Mouse (Mus musculus) E14TG2a.4 (cell line): Measurements from ENCODE around the gene Htatip2.

Source experiments
- CTCF ChIP-seq: conservative IDR thresholded peaks from 2 replicates; pipeline ENCODE4 v1.5.1; 2014; ENCODE audit warnings: low read length
- POU5F1 ChIP-seq: IDR thresholded peaks from 2 replicates; pipeline ENCODE4 v1.6.1; 2014; ENCODE audit warnings: low read length, borderline replicate concordance

DNA sequence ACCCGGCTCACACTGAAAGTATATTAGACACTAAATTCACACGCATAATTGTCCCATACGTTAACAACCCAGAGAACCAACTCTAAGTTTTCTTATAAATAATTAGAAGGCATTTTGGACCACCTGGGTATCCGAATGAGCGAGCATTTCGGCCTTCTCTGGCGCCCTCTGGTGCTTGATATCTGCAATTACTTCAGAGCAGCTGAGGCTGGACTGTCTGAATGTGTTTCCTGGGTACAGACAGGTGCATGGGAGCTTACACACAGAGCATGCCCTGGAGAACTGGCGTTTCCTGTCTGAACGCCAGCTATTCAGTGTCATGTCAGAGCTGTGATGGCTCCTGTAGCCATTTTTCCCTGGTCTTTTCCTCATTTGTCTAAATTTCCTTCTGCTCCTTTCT lies 4.1 kb upstream of the Htatip2 start:
- TF ChIP-seq CTCF (peak; percentile 92), POU5F1 (no peak)
